In genomic region chr11:21241351-21241750, GRCm38 (mm10) we compare ENCODE assay signal across 10 mouse cellular contexts. TPM values are rescaled to one million over a fixed set of nuclear protein-coding genes. Genes with fewer than 3 reads are reported as not detected.
DNase-seq lines count a peak whose midpoint lies in the region; ATAC-seq lines count a peak whose summit lies in the region.
"Had no signal": no experiment of that assay in that cellular context is flagged by ENCODE, and none has a peak within 500 bp of the region (broad histone marks: within the 10 kb centered on the region; RNA-seq: fewer than 3 reads in every experiment).

No protein-coding gene starts in this region.

- no peak overlapping the region for H3K27ac ChIP-seq in hindbrain, embryonic 15.5 days (replicated peaks)
- H3K27ac ChIP-seq in hindbrain, embryonic 10.5 days: no peak overlapping the region
- H3K27ac ChIP-seq in liver, embryonic 13.5 days: peak overlapping the region; percentile 9; the same call in 1 of the 2 replicates

- no peak for DNase-seq in hindbrain, embryonic 10.5 days (ENCODE audit: low spot score)
- peak; percentile 42 for DNase-seq in lung, postnatal 36 days
- no peak for DNase-seq in lung, postnatal 14 days
- peak; percentile 39 for DNase-seq in adipocyte (ENCODE audit: low spot score)
- DNase-seq in liver, embryonic 13.5 days: no peak
- no peak for DNase-seq in adrenal gland, adult 2 months
- DNase-seq: adrenal gland, adult 8-10 months; heart, postnatal 14 days; right cerebral cortex, postnatal 25 days had no signal

- H3K36me3 ChIP-seq in hindbrain, embryonic 15.5 days: no peaks in the 10 kb centered on the region
- H3K36me3 ChIP-seq in hindbrain, embryonic 10.5 days: no peaks in the 10 kb centered on the region
- no peaks in the 10 kb centered on the region; the same call in 1 of the 2 replicates for H3K36me3 ChIP-seq in liver, embryonic 13.5 days

- WGBS in hindbrain, embryonic 15.5 days: 80% methylated on average over 1 of the region's 1 CpGs
- 83% methylated on average over 1 of the region's 1 CpGs for WGBS in hindbrain, embryonic 10.5 days
- WGBS in liver, embryonic 13.5 days (ENCODE audit: insufficient replicate concordance): 58% methylated on average over 1 of the region's 1 CpGs

- no peaks in the 10 kb centered on the region for H3K9me3 ChIP-seq in hindbrain, embryonic 15.5 days
- no peaks in the 10 kb centered on the region for H3K9me3 ChIP-seq in hindbrain, embryonic 10.5 days
- H3K9me3 ChIP-seq in liver, embryonic 13.5 days (replicated peaks): no peaks in the 10 kb centered on the region

- peaks cover 18% of the 10 kb centered on the region for H3K4me1 ChIP-seq in hindbrain, embryonic 15.5 days (replicated peaks)
- peaks cover 22% of the 10 kb centered on the region for H3K4me1 ChIP-seq in hindbrain, embryonic 10.5 days (replicated peaks)
- peaks cover 19% of the 10 kb centered on the region for H3K4me1 ChIP-seq in liver, embryonic 13.5 days (replicated peaks)

- no peak overlapping the region for H3K9ac ChIP-seq in hindbrain, embryonic 15.5 days
- no peak overlapping the region for H3K9ac ChIP-seq in liver, embryonic 13.5 days

- no peak for ATAC-seq in hindbrain, embryonic 15.5 days (ENCODE audit: low FRiP score, low read depth)
- no peak for ATAC-seq in liver, embryonic 13.5 days (ENCODE audit: low read depth)

- 0 out of 2 replicates have a peak overlapping the region, but pooled peaks have one; percentile 3 for H3K4me2 ChIP-seq in hindbrain, embryonic 15.5 days
- 0 out of 2 replicates have a peak overlapping the region, but pooled peaks have one; percentile 28 for H3K4me2 ChIP-seq in liver, embryonic 13.5 days

- H3K4me3 ChIP-seq in hindbrain, embryonic 15.5 days: no peak overlapping the region
- H3K4me3 ChIP-seq in hindbrain, embryonic 10.5 days: no peak overlapping the region
- no peak overlapping the region for H3K4me3 ChIP-seq in liver, embryonic 13.5 days (replicated peaks)

- no peaks in the 10 kb centered on the region for H3K27me3 ChIP-seq in hindbrain, embryonic 15.5 days
- no peaks in the 10 kb centered on the region for H3K27me3 ChIP-seq in hindbrain, embryonic 10.5 days (ENCODE audit: insufficient read depth, poor library complexity, severe bottlenecking)
- no peaks in the 10 kb centered on the region for H3K27me3 ChIP-seq in liver, embryonic 13.5 days

RNA-seq across cellular contexts. Expression of gene Vps54, which starts 2.3 kb away (rescaled TPM):
- 10.4 and 11.2 TPM in 2 replicates for polyA plus RNA-seq in hindbrain, embryonic 15.5 days (2015; fragmentation: Nextera tagmentation; extraction: Ambion mirVana)
- 9.8 and 10.1 TPM in 2 replicates for polyA plus RNA-seq in hindbrain, embryonic 10.5 days (2016; fragmentation: Nextera tagmentation; extraction: Ambion mirVana)
- polyA plus RNA-seq in liver, embryonic 13.5 days (2015; fragmentation: Nextera tagmentation; extraction: Ambion mirVana): 3.8 and 4.5 TPM in 2 replicates
- 10 to 100 TPM; 28.3 to 34.6 TPM for total RNA-seq in adrenal gland, adult 2 months (2021)
- 2.1 and 3.2 TPM in 2 replicates for polyA plus RNA-seq in adrenal gland, adult 2 months (2012; rRNA removed)

Comparison
In these comparisons a context has a peak if more than half of its experiments do, and no peak if none do; other contexts are left out.
1. DNase-seq: peak in lung, postnatal 36 days (single experiment) and adipocyte (single experiment); none in hindbrain, embryonic 10.5 days (single experiment), lung, postnatal 14 days (single experiment), liver, embryonic 13.5 days (single experiment) and adrenal gland, adult 2 months (single experiment).